Mouse (Mus musculus): ENCODE results near the gene Klhl2.

Klhl2 gene

DNA sequence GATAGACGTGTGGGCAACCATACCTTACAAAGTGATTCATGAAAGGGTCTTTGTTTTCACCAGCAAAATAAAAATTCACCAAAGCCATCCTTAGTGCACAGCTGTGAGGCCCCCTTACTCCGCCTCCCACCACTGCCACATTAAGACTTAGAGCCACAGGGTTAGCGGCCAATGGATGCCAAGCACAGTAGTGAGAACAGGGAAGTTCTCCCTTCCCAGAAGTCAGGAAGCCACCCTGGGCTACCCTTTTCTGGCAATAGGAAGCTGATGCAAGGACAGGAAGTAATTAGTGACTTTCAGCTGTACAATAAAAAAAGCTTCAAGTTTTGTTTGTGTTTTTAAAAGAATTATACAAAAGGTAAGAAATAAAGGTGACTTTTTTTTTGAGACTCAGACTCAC is 18.2 kb downstream of the Klhl2 start:
- DNase-seq (ENCODE audit: low spot score in 2 of 2): no peak

GRCm38 (mm10) chr8:64829921-64830320 is 19.9 kb downstream of the Klhl2 start:
- DNase-seq (ENCODE audit: low spot score in 2 of 2): no peak

GRCm38 (mm10) chr8:64829391-64829790 is 20.4 kb downstream of the Klhl2 start:
- no peak for DNase-seq (ENCODE audit: low spot score in 2 of 2)

- no peak for DNase-seq (ENCODE audit: low spot score in 2 of 2)
Measured at GRCm38 (mm10) chr8:64828466-64828865, 21.4 kb downstream of the Klhl2 start.

DNA sequence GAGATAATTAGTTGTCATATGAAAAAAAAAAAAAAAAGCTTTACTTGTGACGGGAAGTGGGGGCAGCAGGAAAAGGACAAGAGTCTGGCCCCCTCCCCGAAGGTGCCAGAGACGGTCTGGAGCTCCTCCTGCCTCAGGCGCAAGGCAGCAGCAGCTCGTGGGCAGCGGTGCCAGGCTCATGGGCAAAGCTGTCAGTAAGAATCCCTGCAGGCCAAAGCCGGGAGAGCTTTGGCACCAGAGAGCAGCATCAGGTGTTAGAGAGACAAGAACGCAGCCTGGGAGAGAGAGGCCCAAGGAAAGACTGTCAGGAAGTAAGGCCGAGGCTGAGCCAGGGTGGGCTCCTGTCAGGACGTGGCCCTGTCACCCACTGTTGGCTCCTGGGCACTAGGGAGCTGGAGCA is 22.5 kb downstream of the Klhl2 start:
- DNase-seq (ENCODE audit: low spot score in 2 of 2): no peak

DNA sequence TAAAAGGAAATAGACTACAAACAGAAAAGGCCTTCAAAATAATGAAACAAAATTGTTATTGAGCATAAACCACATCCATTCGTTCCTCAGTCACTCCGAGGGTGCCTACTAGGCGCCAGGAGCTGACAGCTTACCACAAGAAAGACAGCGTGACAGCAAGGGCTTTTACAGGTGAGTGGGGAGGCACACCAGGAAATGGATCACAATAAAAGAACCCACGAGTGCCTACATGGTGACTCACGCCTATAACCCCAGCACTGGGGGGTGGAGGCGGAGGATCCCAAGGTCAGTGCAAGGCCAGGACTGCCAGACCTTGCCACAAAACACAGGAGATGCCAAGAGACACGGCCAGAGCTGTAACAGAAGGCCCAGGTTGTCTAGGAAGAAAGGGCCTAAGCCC is 23.4 kb downstream of the Klhl2 start:
- DNase-seq (ENCODE audit: low spot score in 2 of 2): peak; percentile 20 to 26

- DNase-seq (ENCODE audit: low spot score in 2 of 2): no peak
Measured at GRCm38 (mm10) chr8:64823905-64824304, 25.9 kb downstream of the Klhl2 start.

DNA sequence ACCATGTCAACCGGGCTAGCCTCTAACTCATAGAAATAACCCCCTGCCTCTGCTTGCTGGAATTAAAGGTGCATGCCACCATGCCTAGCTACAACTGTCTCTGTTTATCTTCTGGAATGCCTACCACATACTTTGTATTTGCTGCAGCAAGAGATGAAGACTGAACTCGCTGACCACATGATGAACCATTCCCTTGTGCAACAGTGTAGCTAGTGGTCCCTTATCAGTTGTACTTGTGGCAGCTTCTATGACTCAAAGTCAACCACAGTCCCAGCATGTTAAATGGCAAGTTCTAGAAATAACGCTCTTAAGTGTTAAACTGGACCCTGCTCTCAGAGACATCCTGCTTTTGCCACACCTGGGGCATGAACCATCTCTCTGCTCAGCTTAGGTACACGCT is 28.9 kb downstream of the Klhl2 start:
- DNase-seq (ENCODE audit: low spot score in 2 of 2): no peak

DNA sequence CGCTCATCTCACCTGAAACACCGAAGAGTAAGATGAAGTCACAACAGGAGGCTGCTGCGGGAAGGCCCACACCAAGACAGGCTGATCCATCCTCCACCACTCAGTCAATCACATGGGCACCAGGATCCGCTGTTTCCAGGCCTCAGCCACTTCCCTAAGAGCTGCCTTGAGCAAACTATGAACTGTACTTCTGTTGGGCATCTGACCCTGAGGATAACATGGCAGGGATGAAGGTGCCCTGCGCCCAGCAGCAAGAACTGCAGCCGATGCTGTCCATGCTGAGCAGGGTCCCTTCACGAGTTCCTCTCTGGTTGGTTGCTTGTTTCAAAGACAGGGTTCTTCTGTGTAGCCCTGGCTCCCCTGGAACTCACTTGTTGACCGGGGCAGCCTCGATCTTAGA is 38.0 kb downstream of the Klhl2 start:
- no peak for DNase-seq (ENCODE audit: low spot score in 2 of 2)

DNA sequence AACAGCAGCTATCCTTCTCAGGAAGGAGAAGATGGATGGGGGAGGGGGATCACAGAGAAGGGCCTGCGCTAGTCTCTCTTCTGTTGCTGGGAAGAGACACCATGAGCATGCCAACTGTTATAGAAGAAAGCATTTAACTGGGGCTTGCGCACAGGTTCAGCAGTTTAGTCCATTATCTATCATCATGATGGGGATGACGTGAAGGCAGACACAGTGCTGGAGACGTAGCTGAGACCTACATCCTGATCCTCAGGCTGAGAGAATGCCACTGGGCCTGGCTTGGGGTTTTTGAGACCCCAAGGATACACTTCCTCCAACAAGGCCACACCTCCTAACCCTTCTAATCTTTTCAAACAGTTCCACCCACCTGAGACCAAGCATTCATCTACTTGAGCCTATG is 38.7 kb downstream of the Klhl2 start:
- DNase-seq (ENCODE audit: low spot score in 2 of 2): no peak

DNA sequence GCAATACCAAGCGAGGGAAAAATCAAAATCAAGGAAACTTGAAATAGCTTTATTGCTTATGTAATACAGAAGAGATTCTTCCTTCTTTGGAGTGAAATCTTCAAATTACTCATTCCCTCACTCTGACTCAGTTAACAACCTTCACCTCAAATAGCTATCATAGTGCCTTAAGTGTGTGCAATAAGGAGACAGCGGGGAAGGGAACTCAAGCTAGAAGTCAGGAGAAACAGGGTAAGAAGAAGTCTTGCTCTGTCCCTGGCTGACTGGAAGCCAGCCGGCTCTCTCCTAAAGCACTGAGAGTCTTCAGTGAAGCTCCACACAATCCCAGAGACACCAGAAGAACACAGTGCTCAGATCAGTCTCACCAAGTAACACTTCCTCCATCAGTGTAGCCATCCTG is 43.3 kb downstream of the Klhl2 start:
- DNase-seq (ENCODE audit: low spot score in 2 of 2): no peak

DNA sequence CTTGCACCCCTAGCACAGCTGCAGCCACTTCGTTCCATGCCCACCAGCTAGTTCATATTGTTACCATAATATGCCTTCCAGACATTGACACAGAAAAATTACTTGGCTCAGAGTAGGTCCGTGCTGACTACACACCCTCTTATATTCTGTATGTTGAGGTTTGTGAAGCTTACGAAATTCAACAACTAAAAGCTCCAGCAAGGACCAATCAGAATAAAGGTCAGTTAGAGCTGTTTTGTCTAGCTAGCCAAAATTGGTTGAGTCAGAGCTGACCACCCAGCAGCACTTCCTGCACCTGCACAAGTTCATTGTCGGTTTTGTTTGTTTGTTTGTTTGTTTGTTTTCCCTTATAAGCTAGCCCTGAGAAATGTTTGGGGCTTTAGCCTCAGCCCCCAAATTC is 44.8 kb downstream of the Klhl2 start:
- DNase-seq (ENCODE audit: low spot score in 2 of 2): no peak

DNA sequence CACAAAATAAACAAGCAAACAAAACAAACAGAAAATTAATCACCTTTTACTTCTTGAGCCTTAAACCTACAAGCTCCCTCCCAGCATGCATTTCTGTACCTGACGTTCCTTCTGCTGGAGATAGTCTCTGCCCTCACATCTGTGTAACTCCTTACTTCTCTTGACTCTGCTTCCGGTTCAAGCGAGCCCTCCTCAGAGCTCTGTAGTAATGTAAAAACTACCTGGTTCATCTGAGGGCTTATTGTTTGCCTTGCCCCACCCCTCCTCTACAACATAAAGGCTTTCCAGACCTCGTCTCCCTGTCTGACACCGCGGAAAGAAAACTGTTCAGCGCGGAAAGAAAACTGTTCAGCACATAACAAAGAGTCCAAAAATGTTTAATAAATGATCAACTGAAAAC is 50.5 kb downstream of the Klhl2 start:
- no peak for DNase-seq (ENCODE audit: low spot score in 2 of 2)

- DNase-seq (ENCODE audit: low spot score in 2 of 2): no peak
Measured at GRCm38 (mm10) chr8:64798503-64798902, 51.3 kb downstream of the Klhl2 start.

GRCm38 (mm10) chr8:64797751-64798150 is 52.1 kb downstream of the Klhl2 start:
- DNase-seq (ENCODE audit: low spot score in 2 of 2): no peak

DNA sequence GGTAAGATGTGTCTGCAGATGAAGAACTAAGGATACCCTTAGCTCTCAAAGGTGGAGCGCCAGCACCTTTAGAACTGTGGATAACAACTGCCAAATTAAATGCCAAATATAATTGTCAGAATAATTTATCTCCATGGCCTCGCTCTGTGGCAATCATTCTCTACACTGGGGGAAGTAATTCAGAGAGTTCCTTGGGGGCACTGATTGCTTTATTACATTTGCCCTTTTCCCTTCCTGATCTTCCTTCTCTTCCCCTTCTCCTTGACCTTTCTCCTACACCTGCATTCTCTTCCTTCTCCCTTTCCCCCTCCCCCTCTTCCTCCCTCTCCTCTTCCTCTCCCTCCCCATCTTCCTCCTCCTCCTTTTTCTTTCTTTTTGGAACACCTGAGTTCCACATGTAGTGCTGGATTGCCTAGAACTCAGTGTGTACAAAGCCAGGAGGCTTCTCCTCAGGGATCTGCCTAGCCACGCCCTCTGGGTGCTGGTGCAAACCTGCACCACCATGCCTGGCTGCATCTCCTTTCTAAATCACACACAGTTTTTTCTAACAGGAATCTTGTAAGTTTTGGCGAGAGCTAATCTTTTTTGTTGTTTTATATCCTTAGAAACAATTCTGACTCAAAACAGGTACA is 58.5 kb downstream of the Klhl2 start:
- DNase-seq (ENCODE audit: low spot score in 2 of 2): no peak

- DNase-seq (ENCODE audit: low spot score in 2 of 2): no peak
Measured at GRCm38 (mm10) chr8:64790418-64790817, 59.4 kb downstream of the Klhl2 start.

GRCm38 (mm10) chr8:64788715-64789114 is 61.1 kb downstream of the Klhl2 start:
- peak; percentile 68 to 83 for DNase-seq (ENCODE audit: low spot score in 2 of 2)

DNA sequence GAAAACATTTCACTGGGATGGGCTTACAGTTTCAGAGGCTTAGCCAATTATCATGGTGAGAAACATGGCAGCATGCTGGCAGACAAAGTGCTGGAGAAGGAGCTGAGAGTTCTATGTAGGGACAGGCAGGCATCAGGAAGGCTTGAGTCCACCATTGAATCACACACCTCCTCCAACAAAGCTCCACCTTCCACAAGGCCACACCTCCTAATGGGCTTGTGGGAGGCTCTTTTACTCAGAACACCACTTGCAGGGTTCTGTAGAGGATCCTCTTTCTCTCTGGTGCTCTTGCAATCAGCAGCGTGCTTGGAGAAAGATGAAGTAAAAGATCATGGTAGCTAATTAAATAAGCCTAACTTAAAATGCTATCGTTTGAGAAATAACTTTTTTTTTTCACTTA is 63.0 kb downstream of the Klhl2 start:
- no peak for DNase-seq (ENCODE audit: low spot score in 2 of 2)

GRCm38 (mm10) chr8:64784235-64784634 is 65.6 kb downstream of the Klhl2 start:
- DNase-seq (ENCODE audit: low spot score in 2 of 2): no peak

DNA sequence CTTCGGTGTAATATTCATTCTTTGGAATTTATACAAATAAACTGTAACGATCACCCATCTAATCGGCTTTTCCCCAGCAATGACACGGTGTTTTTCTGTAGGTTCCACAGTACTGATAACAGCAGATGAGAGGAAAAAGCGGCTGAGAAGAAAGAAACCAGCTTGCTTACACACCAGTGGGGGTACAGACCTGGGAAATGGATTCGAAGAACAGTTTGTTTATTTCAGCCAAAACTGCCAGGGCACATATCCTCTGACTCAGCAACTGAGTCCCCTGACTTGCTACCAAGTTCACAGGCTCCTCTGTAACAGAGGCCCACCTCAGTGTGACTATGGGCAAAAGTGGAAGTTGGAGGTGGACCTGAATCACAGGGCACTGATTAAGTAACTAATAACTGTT is 67.9 kb downstream of the Klhl2 start:
- DNase-seq (ENCODE audit: low spot score in 2 of 2): no peak

GRCm38 (mm10) chr8:64777925-64778324 is 71.9 kb downstream of the Klhl2 start:
- DNase-seq (ENCODE audit: low spot score in 2 of 2): no peak

DNA sequence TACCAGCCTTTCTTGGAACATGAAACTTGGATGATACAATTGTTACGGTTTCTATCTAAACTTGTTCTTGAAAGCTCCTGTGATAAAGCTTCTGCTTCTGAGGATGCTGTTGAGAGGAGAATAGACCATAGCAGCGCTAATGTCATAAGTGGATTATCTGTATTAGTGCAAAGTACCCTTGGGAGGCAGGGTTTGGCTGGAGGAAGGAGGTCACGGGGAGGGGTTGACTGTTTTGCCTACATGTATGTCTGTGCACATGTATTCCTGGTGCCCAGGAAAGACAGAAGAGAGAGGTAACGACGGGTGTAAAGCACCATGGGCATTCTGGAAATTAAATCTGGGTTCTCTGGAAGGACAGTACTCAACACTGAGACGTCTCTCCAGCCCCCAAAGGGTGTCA is 75.7 kb downstream of the Klhl2 start:
- DNase-seq (ENCODE audit: low spot score in 2 of 2): no peak

GRCm38 (mm10) chr8:64770814-64771213 is 79.0 kb downstream of the Klhl2 start:
- no peak for DNase-seq (ENCODE audit: low spot score in 2 of 2)

Data from natural killer cell, adult 2 months (primary cell).